Mouse (Mus musculus): ENCODE results near the gene Tbcel. TPM values are rescaled to one million over a fixed set of nuclear protein-coding genes. Genes with fewer than 3 reads are reported as not detected.

The Tbcel gene
- polyA plus RNA-seq, 1 experiment from 2014 or later = 10.0 TPM

DNA sequence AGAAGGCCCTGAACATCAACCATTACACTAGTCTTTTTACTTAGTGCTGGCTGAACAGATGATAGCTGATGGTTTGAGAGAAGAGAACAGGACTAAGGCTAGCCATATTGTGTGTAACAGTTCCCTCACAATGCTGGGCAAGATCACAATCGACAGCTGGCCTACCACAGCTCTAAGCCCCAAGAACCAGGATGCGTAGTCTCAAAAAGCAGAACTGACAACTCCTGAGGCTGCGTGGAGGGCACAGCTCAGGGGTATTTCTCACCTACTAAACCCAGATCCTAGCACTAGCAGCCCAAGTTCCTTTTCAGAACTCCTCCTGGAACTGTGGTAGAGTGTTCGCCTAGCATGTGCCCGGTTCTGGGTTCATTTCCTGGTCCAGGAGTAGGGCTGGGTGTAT, 39.2 kb downstream of the Tbcel start:
- H3K36me3 ChIP-seq (ENCODE audit: inconsistent target) = no peaks in the 10 kb centered on the region
- H3K27ac ChIP-seq = no peak overlapping the region
- H3K4me3 ChIP-seq (ENCODE audit: inconsistent target) = no peak overlapping the region
- WGBS (ENCODE audit: missing documents) = 38% methylated on average over 5 of the region's 5 CpGs
- H3K79me2 ChIP-seq (ENCODE audit: inconsistent target) = peaks cover 56% of the 10 kb centered on the region

- no peak overlapping the region for H3K27ac ChIP-seq
- WGBS (ENCODE audit: missing documents) = 81% methylated on average over 12 of the region's 12 CpGs
- H3K79me2 ChIP-seq (ENCODE audit: inconsistent target) = peaks cover 66% of the 10 kb centered on the region
Measured at GRCm38 (mm10) chr9:42467116-42467815, 40.3 kb downstream of the Tbcel start.

GRCm38 (mm10) chr9:42465661-42466091, 41.9 kb downstream of the Tbcel start:
- WGBS (ENCODE audit: missing documents) = 21% methylated on average over 5 of the region's 5 CpGs
- H3K36me3 ChIP-seq (ENCODE audit: inconsistent target) = no peaks in the 10 kb centered on the region
- H3K4me3 ChIP-seq (ENCODE audit: inconsistent target) = no peak overlapping the region
- no peak overlapping the region for H3K27ac ChIP-seq
- peaks cover 78% of the 10 kb centered on the region for H3K79me2 ChIP-seq (ENCODE audit: inconsistent target)

More at GRCm38 (mm10) chr9:42467116-42467815, 40.3 kb downstream of the Tbcel start:
- Histone ChIP-seq H3K36me3 (ENCODE audit: inconsistent target) (no peaks in the 10 kb centered on the region), H3K4me3 (ENCODE audit: inconsistent target) (no peak overlapping the region)

GRCm38 (mm10) chr9:42464181-42464580, 43.4 kb downstream of the Tbcel start:
- 92% methylated on average over 8 of the region's 9 CpGs for WGBS (ENCODE audit: missing documents)
- Histone ChIP-seq H3K4me3 (ENCODE audit: inconsistent target) (no peak overlapping the region), H3K36me3 (ENCODE audit: inconsistent target) (no peaks in the 10 kb centered on the region), H3K27ac (no peak overlapping the region), H3K79me2 (ENCODE audit: inconsistent target) (peaks cover 73% of the 10 kb centered on the region)

GRCm38 (mm10) chr9:42463220-42463989, 44.2 kb downstream of the Tbcel start:
- H3K4me3 ChIP-seq (ENCODE audit: inconsistent target) = no peak overlapping the region
- 55% methylated on average over 8 of the region's 8 CpGs for WGBS (ENCODE audit: missing documents)
- no peak overlapping the region for H3K27ac ChIP-seq
- peaks cover 65% of the 10 kb centered on the region for H3K79me2 ChIP-seq (ENCODE audit: inconsistent target)
- H3K36me3 ChIP-seq (ENCODE audit: inconsistent target) = no peaks in the 10 kb centered on the region

DNA sequence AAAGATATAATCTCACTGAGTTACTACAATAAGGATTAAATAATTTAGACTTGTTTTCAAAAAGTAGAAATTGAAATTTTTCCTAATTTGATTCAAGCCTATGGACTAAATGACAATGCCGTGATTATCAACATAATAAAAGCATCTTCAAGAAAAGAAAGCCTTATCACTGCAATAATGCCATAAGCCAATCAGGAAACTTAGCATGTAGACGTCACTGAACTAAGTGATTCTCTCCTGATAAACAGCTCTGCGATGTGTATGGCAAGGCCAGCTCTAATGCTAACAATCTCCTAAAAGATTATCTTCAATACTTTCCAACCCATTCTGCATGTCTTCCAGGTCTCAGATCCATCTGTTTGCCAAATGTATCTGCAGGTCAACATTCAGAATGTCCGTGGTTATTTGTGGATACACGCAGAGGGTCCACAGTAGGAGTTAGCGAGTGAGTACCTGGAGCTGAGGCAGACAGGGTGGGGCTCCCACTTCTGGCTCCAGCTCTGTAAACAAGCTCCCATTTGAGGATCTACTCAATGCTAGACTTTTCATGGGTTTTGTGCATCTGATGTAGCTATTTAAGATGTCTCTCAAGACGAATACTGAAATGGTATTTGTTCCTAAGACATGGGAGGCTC, 44.9 kb downstream of the Tbcel start:
- Histone ChIP-seq H3K4me3 (ENCODE audit: inconsistent target) (no peak overlapping the region), H3K27ac (no peak overlapping the region), H3K79me2 (ENCODE audit: inconsistent target) (peaks cover 58% of the 10 kb centered on the region), H3K36me3 (ENCODE audit: inconsistent target) (no peaks in the 10 kb centered on the region)
- WGBS (ENCODE audit: missing documents) = 93% methylated on average over 7 of the region's 7 CpGs

- no peak overlapping the region for H3K27ac ChIP-seq
- H3K79me2 ChIP-seq (ENCODE audit: inconsistent target) = peaks cover 47% of the 10 kb centered on the region; the same call in 1 of the 2 replicates
- no peak overlapping the region for H3K4me3 ChIP-seq (ENCODE audit: inconsistent target)
- no peaks in the 10 kb centered on the region for H3K36me3 ChIP-seq (ENCODE audit: inconsistent target)
- WGBS (ENCODE audit: missing documents) = 75% methylated on average over 10 of the region's 11 CpGs
Measured at GRCm38 (mm10) chr9:42461390-42462108, 46.1 kb downstream of the Tbcel start.

GRCm38 (mm10) chr9:42460353-42460752, 47.3 kb downstream of the Tbcel start:
- WGBS (ENCODE audit: missing documents) = 97% methylated on average over 10 of the region's 10 CpGs
- Histone ChIP-seq H3K27ac (no peak overlapping the region), H3K4me3 (ENCODE audit: inconsistent target) (no peak overlapping the region), H3K36me3 (ENCODE audit: inconsistent target) (no peaks in the 10 kb centered on the region), H3K79me2 (ENCODE audit: inconsistent target) (peaks cover 46% of the 10 kb centered on the region; the same call in 1 of the 2 replicates)

DNA sequence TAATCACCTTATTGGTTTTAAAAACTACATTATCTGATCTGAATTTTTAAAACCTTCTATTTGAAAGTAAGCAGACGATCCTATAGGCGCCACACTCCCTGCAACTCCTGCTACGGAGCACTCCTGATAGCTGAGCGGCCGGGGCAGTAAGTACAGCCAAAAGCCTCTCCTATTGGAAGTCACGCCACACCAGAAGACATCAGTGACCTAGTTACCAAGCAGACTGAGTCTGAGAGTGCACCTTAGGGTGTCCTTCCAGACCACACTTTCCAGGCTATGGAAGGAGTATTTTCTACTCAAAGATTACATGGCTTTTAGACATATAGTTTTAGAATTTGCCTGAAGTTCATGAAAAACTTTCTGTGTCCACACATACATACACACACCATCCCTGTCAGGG, 47.9 kb downstream of the Tbcel start:
- no peak overlapping the region for H3K4me3 ChIP-seq (ENCODE audit: inconsistent target)
- H3K36me3 ChIP-seq (ENCODE audit: inconsistent target) = no peaks in the 10 kb centered on the region
- 99% methylated on average over 6 of the region's 6 CpGs for WGBS (ENCODE audit: missing documents)
- no peak overlapping the region for H3K27ac ChIP-seq
- peaks cover 46% of the 10 kb centered on the region; the same call in 1 of the 2 replicates for H3K79me2 ChIP-seq (ENCODE audit: inconsistent target)

DNA sequence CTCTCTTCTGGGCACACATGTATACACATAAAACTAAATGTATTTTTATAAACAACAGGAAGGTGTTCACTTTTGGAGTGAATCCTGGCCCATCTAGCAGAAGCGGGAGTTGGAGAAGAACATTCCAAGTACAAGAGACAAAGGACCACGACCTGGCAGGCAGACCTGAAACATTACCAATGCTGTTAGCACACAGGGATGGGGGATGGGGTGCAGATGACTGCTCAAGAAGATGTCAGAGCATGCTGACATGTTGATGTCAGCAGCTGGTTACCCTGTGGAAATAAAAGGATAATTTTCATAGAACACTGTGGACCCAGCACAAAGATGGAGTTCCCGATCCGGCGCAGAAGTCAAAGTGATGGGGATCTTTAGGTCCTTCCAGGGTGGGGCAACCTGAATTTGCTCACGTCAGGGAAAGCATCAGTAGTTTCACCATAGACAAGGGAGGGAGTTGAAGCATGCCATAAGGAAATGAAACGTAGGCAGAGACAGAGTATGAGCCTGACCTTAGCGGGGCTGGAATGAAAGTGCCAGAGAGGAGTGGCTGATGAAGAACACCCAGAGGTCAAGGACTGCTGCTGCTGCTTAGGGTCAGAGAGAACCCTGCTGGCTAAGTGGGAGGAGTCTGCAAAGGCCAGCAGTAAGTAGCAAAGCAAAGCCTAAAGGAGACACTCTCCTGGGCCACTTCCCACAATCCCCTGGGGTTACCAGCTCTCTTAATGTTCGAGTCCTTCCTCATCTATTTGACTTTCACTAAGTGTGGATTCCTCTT, 48.7 kb downstream of the Tbcel start:
- WGBS (ENCODE audit: missing documents) = 86% methylated on average over 9 of the region's 9 CpGs
- Histone ChIP-seq H3K27ac (no peak overlapping the region), H3K79me2 (ENCODE audit: inconsistent target) (peaks cover 42% of the 10 kb centered on the region; the same call in 1 of the 2 replicates), H3K36me3 (ENCODE audit: inconsistent target) (no peaks in the 10 kb centered on the region), H3K4me3 (ENCODE audit: inconsistent target) (no peak overlapping the region)

DNA sequence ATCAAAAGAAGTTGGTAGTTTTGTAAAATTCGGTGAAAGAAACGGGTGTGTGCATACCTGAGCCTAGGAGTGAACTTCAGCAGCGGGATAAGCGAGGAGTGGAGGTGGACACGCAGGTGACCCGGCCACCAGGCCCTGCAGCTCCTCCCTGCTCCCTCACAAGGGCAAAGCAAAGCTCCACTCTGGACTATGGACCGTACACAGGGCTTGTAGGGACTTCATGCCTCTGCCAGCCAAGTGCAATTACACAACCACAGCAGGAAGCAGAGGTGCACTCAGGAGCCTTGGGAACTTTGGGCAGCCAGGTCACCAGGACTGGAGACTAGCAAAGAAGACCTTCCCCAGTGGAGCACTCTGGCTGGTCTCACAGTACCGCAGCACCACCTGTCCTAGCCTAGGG, 50.1 kb downstream of the Tbcel start:
- H3K4me3 ChIP-seq (ENCODE audit: inconsistent target) = no peak overlapping the region
- H3K36me3 ChIP-seq (ENCODE audit: inconsistent target) = no peaks in the 10 kb centered on the region
- no peak overlapping the region for H3K27ac ChIP-seq
- peaks cover 28% of the 10 kb centered on the region; the same call in 1 of the 2 replicates for H3K79me2 ChIP-seq (ENCODE audit: inconsistent target)
- 95% methylated on average over 8 of the region's 8 CpGs for WGBS (ENCODE audit: missing documents)

DNA sequence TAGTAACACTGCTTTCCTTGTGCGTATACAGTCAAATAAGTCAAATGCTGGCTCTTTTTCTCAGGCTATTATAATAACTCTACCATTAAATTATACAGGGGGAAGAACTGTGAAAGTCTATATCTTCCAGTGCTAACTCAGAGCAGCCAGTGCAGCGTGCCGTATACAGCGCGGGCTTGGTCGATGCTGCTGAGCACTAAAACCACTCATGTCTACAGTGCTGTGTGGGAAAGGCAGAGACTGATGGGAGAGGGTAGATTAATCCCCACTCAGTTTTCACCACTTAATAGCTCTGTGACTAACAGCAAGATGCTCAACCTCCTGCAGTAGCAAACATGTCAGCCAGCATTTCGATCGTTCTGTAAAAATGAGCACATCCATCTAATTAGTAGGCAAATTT, 53.2 kb downstream of the Tbcel start:
- H3K36me3 ChIP-seq (ENCODE audit: inconsistent target) = peaks cover 19% of the 10 kb centered on the region; the same call in 1 of the 2 replicates
- H3K27ac ChIP-seq = no peak overlapping the region
- H3K79me2 ChIP-seq (ENCODE audit: inconsistent target) = no peaks in the 10 kb centered on the region; the same call in 1 of the 2 replicates
- WGBS (ENCODE audit: missing documents) = 98% methylated on average over 6 of the region's 8 CpGs
- H3K4me3 ChIP-seq (ENCODE audit: inconsistent target) = no peak overlapping the region

DNA sequence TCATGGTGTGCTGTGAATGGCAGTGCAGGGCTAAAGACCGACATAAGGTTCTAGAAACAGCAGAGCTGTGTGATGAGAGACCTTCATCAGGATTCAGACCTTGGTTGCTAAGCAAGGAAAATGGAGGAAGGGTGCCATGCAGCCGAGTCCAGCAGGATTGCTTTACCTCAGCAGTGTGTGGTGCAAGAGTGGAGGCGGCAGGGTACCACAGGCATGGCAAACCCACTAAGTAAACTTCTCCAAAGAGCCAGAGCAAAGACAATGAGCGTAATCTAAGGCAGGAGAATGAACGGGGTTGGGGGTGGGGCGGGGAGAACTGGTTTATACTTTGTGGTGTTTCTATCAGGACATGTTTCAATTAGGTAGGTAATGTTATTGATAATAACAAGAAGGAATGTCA, 58.6 kb downstream of the Tbcel start:
- H3K79me2 ChIP-seq (ENCODE audit: inconsistent target) = no peaks in the 10 kb centered on the region
- H3K27ac ChIP-seq = no peak overlapping the region
- peaks cover 57% of the 10 kb centered on the region for H3K36me3 ChIP-seq (ENCODE audit: inconsistent target)
- WGBS (ENCODE audit: missing documents) = 97% methylated on average over 6 of the region's 6 CpGs
- H3K4me3 ChIP-seq (ENCODE audit: inconsistent target) = no peak overlapping the region

DNA sequence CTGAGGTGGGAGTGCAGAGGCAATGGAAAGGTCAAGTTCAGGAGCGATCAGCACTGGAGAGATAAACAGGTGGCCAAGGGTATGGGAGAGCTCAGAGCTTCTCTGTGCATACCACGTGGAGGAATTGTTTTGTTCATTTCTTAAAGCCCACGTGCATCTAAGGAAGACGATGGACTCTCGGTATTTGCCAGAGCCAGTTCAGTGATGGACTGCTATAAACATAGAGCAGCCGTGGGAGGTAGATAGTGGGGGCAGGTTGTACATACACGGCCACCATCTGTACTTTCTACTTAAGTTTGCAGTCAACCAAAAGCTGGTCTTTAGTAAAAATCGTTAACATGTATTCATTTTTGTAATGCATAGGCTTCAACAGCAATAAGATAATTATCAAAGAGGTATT, 65.5 kb downstream of the Tbcel start:
- no peaks in the 10 kb centered on the region for H3K79me2 ChIP-seq (ENCODE audit: inconsistent target)
- no peak overlapping the region for H3K4me3 ChIP-seq (ENCODE audit: inconsistent target)
- no peak overlapping the region for H3K27ac ChIP-seq
- WGBS (ENCODE audit: missing documents) = 96% methylated on average over 8 of the region's 8 CpGs
- H3K36me3 ChIP-seq (ENCODE audit: inconsistent target) = peaks cover 73% of the 10 kb centered on the region
